Mouse (Mus musculus): ENCODE data around the gene Faap100.

The Faap100 gene

GRCm38 (mm10) chr11:120376302-120377160 lies 2.0 kb downstream of the Faap100 start:
- DNase-seq (ENCODE audit: low spot score in 2 of 2) = no peak

- no peak for DNase-seq (ENCODE audit: low spot score in 2 of 2)
Measured at GRCm38 (mm10) chr11:120375324-120375723, 3.2 kb downstream of the Faap100 start.

- DNase-seq (ENCODE audit: low spot score in 2 of 2) = no peak
Measured at GRCm38 (mm10) chr11:120373820-120374586, 4.6 kb downstream of the Faap100 start.

- no peak for DNase-seq (ENCODE audit: low spot score in 2 of 2)
Measured at GRCm38 (mm10) chr11:120373025-120373424, 5.5 kb downstream of the Faap100 start.

GRCm38 (mm10) chr11:120369656-120370055 lies 8.9 kb downstream of the Faap100 start:
- DNase-seq (ENCODE audit: low spot score in 2 of 2) = peak; percentile 50 to 55

GRCm38 (mm10) chr11:120366443-120367027 lies 12.0 kb downstream of the Faap100 start:
- no peak for DNase-seq (ENCODE audit: low spot score in 2 of 2)

- DNase-seq (ENCODE audit: low spot score in 2 of 2) = no peak
Measured at GRCm38 (mm10) chr11:120362891-120363290, 15.7 kb downstream of the Faap100 start.

- no peak for DNase-seq (ENCODE audit: low spot score in 2 of 2)
Measured at GRCm38 (mm10) chr11:120361295-120361694, 17.3 kb downstream of the Faap100 start, which contains the start of gene Fscn2. Gene Fscn2, plus strand, starts transcription at chr11:120361534.

GRCm38 (mm10) chr11:120360755-120361154 lies 17.8 kb downstream of the Faap100 start:
- no peak for DNase-seq (ENCODE audit: low spot score in 2 of 2)

- no peak for DNase-seq (ENCODE audit: low spot score in 2 of 2)
Measured at GRCm38 (mm10) chr11:120360062-120360461, 18.5 kb downstream of the Faap100 start.

- no peak for DNase-seq (ENCODE audit: low spot score in 2 of 2)
Measured at GRCm38 (mm10) chr11:120359391-120359790, 19.2 kb downstream of the Faap100 start.

GRCm38 (mm10) chr11:120357791-120358401 lies 20.7 kb downstream of the Faap100 start:
- peak; percentile 71 to 85 for DNase-seq (ENCODE audit: low spot score in 2 of 2)

GRCm38 (mm10) chr11:120356900-120357299 lies 21.7 kb downstream of the Faap100 start:
- DNase-seq (ENCODE audit: low spot score in 2 of 2) = no peak

GRCm38 (mm10) chr11:120356319-120356840 lies 22.2 kb downstream of the Faap100 start:
- DNase-seq (ENCODE audit: low spot score in 2 of 2) = no peak

- DNase-seq (ENCODE audit: low spot score in 2 of 2) = no peak
Measured at GRCm38 (mm10) chr11:120355277-120356039, 23.1 kb downstream of the Faap100 start.

- DNase-seq (ENCODE audit: low spot score in 2 of 2) = no peak
Measured at GRCm38 (mm10) chr11:120354304-120355276, 24.0 kb downstream of the Faap100 start.

GRCm38 (mm10) chr11:120353500-120354303 lies 24.9 kb downstream of the Faap100 start:
- DNase-seq (ENCODE audit: low spot score in 2 of 2) = no peak

- DNase-seq (ENCODE audit: low spot score in 2 of 2) = no peak
Measured at GRCm38 (mm10) chr11:120352571-120353290, 25.8 kb downstream of the Faap100 start.
